Mouse (Mus musculus): ENCODE measurements around the gene Tmc3.

Tmc3 gene

DNA sequence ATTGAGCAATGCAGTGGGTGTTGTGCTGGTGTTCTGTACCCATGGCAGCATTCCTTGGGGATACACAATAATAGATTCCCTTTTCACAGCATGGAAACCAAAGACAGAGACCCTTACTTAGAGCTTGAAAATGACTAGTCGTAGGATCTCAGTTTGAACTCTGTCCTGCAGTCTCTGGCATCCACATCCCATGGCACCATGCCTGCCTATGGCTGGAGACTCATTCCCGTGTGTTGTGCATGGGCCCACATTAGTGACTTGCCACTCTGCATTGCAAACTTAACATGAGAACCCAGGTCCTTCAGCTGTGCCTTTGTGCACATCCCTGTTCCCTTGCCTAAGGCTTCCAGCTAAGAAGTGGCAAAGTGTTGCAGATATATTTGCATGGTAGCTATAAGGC, 60.0 kb downstream of the Tmc3 start:
- no peak for TF ChIP-seq GATA4 (IDR thresholded peaks at IDR 0.05; ENCODE audit: insufficient replicate concordance, low read length)

DNA sequence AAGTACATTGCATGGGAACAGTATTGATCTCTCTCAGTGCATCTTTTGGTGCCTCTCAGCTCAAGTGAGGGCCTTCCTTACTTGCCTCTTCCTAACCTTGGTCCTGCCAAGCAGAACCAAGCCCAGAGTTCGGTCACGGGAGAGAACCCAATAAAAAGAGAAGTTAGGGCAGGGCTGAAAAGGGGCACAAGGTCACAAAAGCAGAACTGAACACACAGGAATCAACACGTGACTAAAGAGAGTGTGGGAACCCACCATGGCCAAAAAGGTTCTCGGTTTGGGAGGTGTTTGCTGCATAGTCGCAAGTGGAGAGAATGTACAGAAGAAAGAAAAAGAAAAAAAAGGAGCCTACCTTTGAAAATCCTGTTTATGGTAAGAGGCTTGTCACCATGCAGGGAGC, 60.7 kb downstream of the Tmc3 start:
- no peak for TF ChIP-seq GATA4 (IDR thresholded peaks at IDR 0.05; ENCODE audit: insufficient replicate concordance, low read length)

- TF ChIP-seq GATA4 (IDR thresholded peaks at IDR 0.05; ENCODE audit: insufficient replicate concordance, low read length), result no peak
These were observed 64.1 kb downstream of the Tmc3 start for GRCm38 (mm10) chr7:83648807-83649206.

DNA sequence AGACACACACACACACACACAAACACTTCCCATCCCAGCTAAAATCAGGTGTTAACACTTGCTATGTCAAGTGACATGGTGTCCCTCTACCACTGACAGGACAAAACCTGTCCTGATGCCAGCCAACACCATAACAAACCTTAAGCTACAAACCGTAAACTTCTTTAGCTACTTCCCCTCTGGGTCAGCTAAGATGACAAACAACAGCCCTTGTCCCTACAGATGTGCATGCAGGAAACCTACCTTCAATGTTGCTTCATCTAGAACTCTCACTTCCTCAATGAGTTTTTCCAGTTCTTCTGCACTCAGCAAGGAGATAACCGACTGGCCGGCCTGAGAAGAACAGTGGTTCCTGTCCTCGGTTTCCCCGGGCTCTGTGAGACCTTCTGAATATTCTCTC, 65.9 kb downstream of the Tmc3 start:
- no peak for TF ChIP-seq GATA4 (IDR thresholded peaks at IDR 0.05; ENCODE audit: insufficient replicate concordance, low read length)

DNA sequence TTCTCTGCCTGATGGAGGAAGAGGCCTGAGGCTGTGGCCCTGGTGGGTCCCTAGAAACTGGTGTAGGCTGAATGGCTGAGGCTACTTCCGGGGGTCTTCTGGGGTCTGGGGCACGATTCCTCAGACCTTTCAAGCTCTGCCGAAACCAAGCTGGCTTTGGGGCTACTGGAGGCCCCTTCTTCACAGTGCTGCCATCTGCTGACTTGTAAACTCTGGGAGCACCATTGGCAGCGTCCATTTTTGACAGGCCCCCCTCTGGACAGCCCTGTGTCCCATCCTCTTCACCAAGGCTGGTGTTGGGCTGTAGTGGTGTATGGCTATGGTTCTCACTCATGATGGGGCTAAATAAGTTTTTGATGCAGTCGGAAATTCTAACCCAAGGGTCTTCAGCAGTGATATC, 67.8 kb downstream of the Tmc3 start:
- TF ChIP-seq GATA4 (IDR thresholded peaks at IDR 0.05; ENCODE audit: insufficient replicate concordance, low read length), result no peak

DNA sequence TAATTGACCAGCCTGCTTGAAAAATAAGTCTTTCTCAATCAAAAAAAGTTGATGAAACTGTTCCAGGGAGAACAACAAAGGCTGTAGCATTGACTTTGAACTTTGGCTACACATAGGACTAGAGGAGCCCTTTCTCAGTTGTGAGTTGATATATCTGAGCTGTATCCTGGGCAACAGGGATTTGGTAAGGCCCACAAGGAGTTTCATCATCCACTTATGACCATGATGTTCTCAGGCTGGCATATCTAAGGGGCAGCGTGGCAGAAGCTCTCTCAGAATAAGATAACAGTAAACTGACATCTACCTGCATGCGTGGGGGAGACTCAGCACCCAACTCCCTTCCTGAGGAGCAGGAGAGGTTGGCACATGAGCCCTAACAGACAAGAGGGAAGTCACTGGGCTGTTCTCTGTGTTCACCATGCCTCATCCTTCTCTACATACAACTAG, 68.9 kb downstream of the Tmc3 start:
- no peak for TF ChIP-seq GATA4 (IDR thresholded peaks at IDR 0.05; ENCODE audit: insufficient replicate concordance, low read length)

DNA sequence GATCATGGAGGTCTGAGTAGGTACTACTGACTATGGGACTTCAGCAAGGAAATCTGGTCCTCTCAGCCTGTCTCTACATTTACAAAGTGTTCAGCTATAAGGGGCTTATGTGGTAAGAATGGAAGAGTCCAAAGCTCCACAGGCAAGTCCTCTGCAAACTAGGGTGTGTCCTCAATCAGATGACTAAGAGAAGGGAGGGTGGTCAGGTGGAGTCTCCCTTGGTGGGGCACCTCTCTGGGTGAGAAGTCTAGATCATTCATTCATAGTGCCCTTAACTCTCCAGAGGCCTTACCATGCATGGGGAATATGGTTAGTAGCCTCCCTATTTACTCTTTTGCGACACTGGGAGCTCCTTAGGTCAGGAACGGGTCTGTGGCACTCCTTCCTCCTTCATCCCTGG, 69.5 kb downstream of the Tmc3 start:
- TF ChIP-seq GATA4 (IDR thresholded peaks at IDR 0.05; ENCODE audit: insufficient replicate concordance, low read length), result no peak

DNA sequence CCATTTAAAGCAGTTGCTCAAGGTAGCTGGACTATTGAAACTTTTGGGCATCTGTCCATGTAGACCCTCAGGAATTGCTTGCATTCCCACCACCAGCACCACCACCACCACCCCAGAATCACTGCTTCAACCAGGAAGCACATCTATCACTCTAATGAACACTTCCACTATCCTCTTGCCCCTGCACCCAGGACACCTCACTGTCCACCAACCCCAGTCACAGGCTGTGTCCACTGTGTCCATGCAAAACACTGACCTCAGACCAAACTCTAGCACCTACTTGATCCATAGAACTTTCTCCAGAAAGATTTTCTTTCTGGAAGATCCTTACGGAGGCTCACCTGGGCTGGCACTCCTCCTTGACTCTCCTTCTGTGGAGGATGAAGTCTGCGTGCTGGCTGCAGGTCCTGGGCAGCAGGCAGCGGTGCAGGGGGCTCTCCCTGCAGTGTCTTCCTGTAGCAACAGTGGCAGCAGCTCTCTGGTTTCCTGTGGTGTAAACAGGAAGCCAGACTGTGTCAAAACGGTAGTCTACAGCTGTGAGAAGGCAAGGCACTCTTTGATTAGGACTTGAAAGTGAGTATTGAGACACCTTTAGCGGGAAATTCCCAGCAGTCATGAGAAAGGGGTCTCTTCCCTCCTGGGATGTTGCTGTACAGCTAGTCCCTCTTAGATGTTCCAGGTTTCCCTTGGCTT, 70.4 kb downstream of the Tmc3 start:
- TF ChIP-seq GATA4 (IDR thresholded peaks at IDR 0.05; ENCODE audit: insufficient replicate concordance, low read length), result peak; percentile 53; the same call in 1 of the 2 replicates

DNA sequence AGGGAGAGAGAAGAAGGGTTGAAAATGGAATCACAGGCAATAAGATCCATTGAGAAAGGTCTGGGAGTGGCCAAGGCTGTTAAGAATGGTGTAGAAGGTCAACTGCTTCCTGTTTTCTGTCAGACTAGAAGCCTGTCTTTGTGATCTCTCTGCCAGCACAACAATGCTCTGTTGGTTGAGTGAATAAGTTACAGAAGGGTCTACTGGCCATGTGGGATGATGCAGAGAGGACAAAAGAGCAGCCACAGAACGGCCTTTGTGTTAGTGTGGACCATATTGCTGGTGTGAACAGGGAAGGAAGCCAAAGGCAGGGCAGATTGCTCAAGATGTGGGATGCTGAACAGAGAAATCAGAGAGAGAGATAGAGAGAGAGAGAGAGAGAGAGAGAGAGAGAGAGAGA, 74.0 kb downstream of the Tmc3 start:
- TF ChIP-seq GATA4 (IDR thresholded peaks at IDR 0.05; ENCODE audit: insufficient replicate concordance, low read length), result no peak

- no peak for TF ChIP-seq GATA4 (IDR thresholded peaks at IDR 0.05; ENCODE audit: insufficient replicate concordance, low read length)
These were observed 74.7 kb downstream of the Tmc3 start for GRCm38 (mm10) chr7:83659159-83660065.

DNA sequence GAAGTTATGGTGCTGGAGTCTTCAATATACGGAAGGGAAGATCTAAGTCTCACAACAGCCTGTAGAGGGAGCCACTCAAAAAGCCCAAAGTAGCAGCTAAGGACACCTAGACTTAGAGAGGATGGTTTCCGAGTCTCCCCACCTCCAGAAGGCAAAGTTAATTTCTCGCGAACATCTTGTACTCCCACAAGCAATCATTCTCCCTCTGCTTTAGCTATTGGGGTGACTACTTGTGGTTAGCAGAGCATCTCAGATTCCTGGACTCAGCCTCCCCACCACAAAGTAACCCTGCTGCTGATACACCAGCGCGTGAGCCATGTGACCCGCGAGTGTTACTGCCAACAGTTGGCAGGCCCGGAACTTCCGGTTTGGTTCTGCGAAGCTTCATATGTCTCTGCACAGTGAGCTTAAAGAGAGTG, 75.6 kb downstream of the Tmc3 start:
- no peak for TF ChIP-seq GATA4 (IDR thresholded peaks at IDR 0.05; ENCODE audit: insufficient replicate concordance, low read length)

DNA sequence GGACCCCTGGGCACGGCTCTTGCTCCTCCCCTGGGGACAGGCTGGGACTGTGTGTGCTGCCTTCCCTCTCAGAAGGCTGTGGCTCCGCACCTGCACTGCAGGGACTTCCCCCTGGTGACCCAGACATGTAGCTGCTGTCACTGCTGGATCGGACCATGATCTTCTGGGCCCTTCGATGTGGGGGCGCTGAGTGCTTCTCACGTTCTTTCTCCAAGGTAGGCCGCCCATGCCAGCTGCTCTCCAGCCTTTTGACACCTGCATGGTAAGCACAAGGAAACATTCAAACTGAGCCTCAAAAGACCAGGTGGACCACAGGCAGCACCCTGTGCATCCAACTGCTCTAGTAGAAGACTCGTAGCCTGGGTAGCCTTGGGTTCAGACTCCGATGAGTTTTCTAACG, 76.3 kb downstream of the Tmc3 start:
- TF ChIP-seq GATA4 (IDR thresholded peaks at IDR 0.05; ENCODE audit: insufficient replicate concordance, low read length), result no peak

DNA sequence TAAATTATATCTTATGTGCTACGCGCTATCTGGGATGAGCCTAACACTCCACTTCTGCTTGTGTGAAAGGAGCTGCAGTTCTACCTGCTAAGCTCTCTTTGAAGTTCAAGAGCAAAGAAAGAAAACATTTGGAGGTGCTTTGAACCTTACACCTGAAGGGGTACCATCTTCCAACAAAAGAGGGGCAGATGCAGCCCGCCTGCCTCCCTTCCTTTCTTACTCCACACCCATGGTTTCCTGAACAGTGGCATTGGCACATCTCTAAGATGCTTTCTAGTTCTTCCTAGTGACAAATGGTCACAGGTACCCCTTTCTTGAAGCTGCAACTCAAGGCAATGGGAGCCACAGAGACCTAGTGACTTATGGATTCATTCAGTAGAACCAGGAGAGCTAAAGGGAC, 77.0 kb downstream of the Tmc3 start:
- no peak for TF ChIP-seq GATA4 (IDR thresholded peaks at IDR 0.05; ENCODE audit: insufficient replicate concordance, low read length)

DNA sequence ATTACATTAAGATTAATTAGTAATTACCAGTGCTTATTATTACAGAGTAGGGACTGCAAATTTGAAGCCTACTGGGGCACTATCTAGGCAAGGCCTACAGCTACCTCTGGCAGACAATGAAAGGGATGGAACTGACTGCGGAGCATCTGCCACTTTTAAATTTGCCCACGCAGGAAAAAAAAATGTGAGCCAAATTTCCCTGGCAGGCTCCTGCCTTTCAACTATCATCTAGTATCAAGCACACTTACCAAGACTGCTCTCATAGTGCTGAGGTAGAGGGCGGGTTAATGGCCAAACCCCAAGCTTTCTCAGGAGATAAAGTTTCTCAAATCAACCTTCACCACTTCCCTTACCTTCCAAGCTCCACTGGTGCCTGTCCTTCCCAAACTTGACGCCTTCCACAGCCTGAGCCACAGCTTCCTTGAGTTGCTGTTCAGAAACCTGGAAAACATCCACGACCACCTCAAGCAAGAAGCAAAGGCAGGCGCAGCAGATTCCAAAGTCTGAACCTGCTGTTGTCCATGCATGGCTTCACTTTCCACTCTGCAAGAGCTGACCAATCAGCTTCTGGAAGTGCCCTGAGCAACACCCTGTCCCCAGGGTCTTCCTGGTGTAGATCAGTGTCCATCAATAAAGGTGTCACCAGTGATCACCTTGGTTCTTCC, 78.1 kb downstream of the Tmc3 start:
- no peak for TF ChIP-seq GATA4 (IDR thresholded peaks at IDR 0.05; ENCODE audit: insufficient replicate concordance, low read length)

DNA sequence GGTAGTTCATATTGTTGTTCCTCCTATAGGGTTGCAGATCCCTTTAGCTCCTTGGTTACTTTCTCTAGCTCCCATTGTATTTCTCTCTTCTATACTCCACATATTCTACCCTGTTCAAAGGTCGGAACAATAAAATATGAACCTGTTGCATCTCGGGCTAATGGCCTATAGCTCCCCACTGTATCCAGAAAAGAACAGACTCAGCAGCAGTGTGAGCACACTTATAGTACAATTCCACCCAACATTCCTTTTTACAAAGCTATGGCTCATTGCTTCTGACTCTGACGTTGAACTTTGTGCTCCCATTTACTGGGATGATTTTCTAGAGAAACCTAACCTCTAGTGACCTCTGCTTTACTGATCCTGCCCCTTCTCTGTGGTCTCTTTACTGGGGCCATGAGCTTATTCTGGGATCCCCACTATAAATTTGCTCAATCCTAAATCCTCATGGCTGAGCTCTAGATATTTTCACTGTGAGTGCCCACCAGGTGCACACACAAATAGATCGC, 81.4 kb downstream of the Tmc3 start:
- TF ChIP-seq GATA4 (IDR thresholded peaks at IDR 0.05; ENCODE audit: insufficient replicate concordance, low read length), result no peak

All from liver, adult (tissue).